Mouse (Mus musculus): ENCODE data around the gene Tnfrsf14. TPM values are rescaled to one million over a fixed set of nuclear protein-coding genes. Genes with fewer than 3 reads are reported as not detected.

The Tnfrsf14 gene
- total and polyA plus RNA-seq, 3 experiments: 7.2 to 131 (median 27.7) TPM

GRCm38 (mm10) chr4:154963901-154964580 lies 35.7 kb upstream of the Tnfrsf14 start, which contains the start of gene Pank4:
Pank4 (plus strand) TSS chr4:154964123.
- DNase-seq (ENCODE audit: low spot score) (peak; percentile 93), ATAC-seq (ENCODE audit: extremely low read depth, insufficient number of reproducible peaks, low FRiP score, poor library complexity, severe bottlenecking) (peak; percentile 74)
- peaks cover 56% of the 10 kb centered on the region for H3K4me1 ChIP-seq (ENCODE audit: insufficient read depth, low read depth, low read length)
- peaks cover 23% of the 10 kb centered on the region for H3K9me3 ChIP-seq (replicated peaks)
- no peak for TF ChIP-seq POLR2AphosphoS5 (IDR thresholded peaks at IDR 0.05; ENCODE audit: insufficient replicate concordance, low read depth, low read length)
- no peak for TF ChIP-seq GATA2 (IDR thresholded peaks at IDR 0.05; ENCODE audit: borderline replicate concordance, low read depth, low read length)
- TF ChIP-seq GATA1 (IDR thresholded peaks at IDR 0.05; ENCODE audit: borderline replicate concordance, low read length): no peak
- TF ChIP-seq CTCF (IDR thresholded peaks at IDR 0.05; ENCODE audit: low read depth, low read length): no peak
- no peak for TF ChIP-seq TAL1 (conservative IDR thresholded peaks at IDR 0.05; ENCODE audit: low read depth, low read length)
- H3K27me3 ChIP-seq (ENCODE audit: insufficient read depth, low read length): peaks cover 24% of the 10 kb centered on the region
- H3K36me3 ChIP-seq (replicated peaks): peaks cover 37% of the 10 kb centered on the region
- peak within 1 kb of the TSS; percentile 94 for H3K4me3 ChIP-seq (ENCODE audit: low read depth, low read length)

GRCm38 (mm10) chr4:154963190-154963836 lies 35.0 kb upstream of the Tnfrsf14 start:
- H3K27me3 ChIP-seq (ENCODE audit: insufficient read depth, low read length): peaks cover 29% of the 10 kb centered on the region
- peaks cover 31% of the 10 kb centered on the region for H3K36me3 ChIP-seq (replicated peaks)
- TF ChIP-seq POLR2AphosphoS5 (IDR thresholded peaks at IDR 0.05; ENCODE audit: insufficient replicate concordance, low read depth, low read length) (no peak), GATA1 (IDR thresholded peaks at IDR 0.05; ENCODE audit: borderline replicate concordance, low read length) (no peak), CTCF (IDR thresholded peaks at IDR 0.05; ENCODE audit: low read depth, low read length) (no peak), GATA2 (IDR thresholded peaks at IDR 0.05; ENCODE audit: borderline replicate concordance, low read depth, low read length) (no peak), TAL1 (conservative IDR thresholded peaks at IDR 0.05; ENCODE audit: low read depth, low read length) (no peak)
- DNase-seq (ENCODE audit: low spot score) (no peak), ATAC-seq (ENCODE audit: extremely low read depth, insufficient number of reproducible peaks, low FRiP score, poor library complexity, severe bottlenecking) (no peak)
- H3K4me3 ChIP-seq (ENCODE audit: low read depth, low read length): peak overlapping the region; percentile 94
- H3K4me1 ChIP-seq (ENCODE audit: insufficient read depth, low read depth, low read length): peaks cover 58% of the 10 kb centered on the region
- H3K9me3 ChIP-seq (replicated peaks): peaks cover 23% of the 10 kb centered on the region

GRCm38 (mm10) chr4:154962683-154963082 lies 34.3 kb upstream of the Tnfrsf14 start:
- Histone ChIP-seq H3K9me3 (replicated peaks) (peaks cover 23% of the 10 kb centered on the region), H3K4me1 (ENCODE audit: insufficient read depth, low read depth, low read length) (peaks cover 57% of the 10 kb centered on the region), H3K4me3 (ENCODE audit: low read depth, low read length) (no peak overlapping the region), H3K36me3 (replicated peaks) (peaks cover 25% of the 10 kb centered on the region), H3K27me3 (ENCODE audit: insufficient read depth, low read length) (peaks cover 33% of the 10 kb centered on the region)
- DNase-seq (ENCODE audit: low spot score) (no peak), ATAC-seq (ENCODE audit: extremely low read depth, insufficient number of reproducible peaks, low FRiP score, poor library complexity, severe bottlenecking) (no peak)
- no peak for TF ChIP-seq GATA2 (IDR thresholded peaks at IDR 0.05; ENCODE audit: borderline replicate concordance, low read depth, low read length)
- no peak for TF ChIP-seq TAL1 (conservative IDR thresholded peaks at IDR 0.05; ENCODE audit: low read depth, low read length)
- TF ChIP-seq GATA1 (IDR thresholded peaks at IDR 0.05; ENCODE audit: borderline replicate concordance, low read length): no peak
- TF ChIP-seq POLR2AphosphoS5 (IDR thresholded peaks at IDR 0.05; ENCODE audit: insufficient replicate concordance, low read depth, low read length): no peak

GRCm38 (mm10) chr4:154961911-154962310 lies 33.5 kb upstream of the Tnfrsf14 start:
- H3K4me3 ChIP-seq (ENCODE audit: low read depth, low read length): no peak overlapping the region
- TF ChIP-seq POLR2AphosphoS5 (IDR thresholded peaks at IDR 0.05; ENCODE audit: insufficient replicate concordance, low read depth, low read length) (no peak), GATA1 (IDR thresholded peaks at IDR 0.05; ENCODE audit: borderline replicate concordance, low read length) (no peak)
- H3K4me1 ChIP-seq (ENCODE audit: insufficient read depth, low read depth, low read length): peaks cover 57% of the 10 kb centered on the region
- peaks cover 38% of the 10 kb centered on the region for H3K27me3 ChIP-seq (ENCODE audit: insufficient read depth, low read length)
- peaks cover 19% of the 10 kb centered on the region for H3K36me3 ChIP-seq (replicated peaks)
- ATAC-seq (ENCODE audit: extremely low read depth, insufficient number of reproducible peaks, low FRiP score, poor library complexity, severe bottlenecking) (no peak), DNase-seq (ENCODE audit: low spot score) (no peak)
- peaks cover 23% of the 10 kb centered on the region for H3K9me3 ChIP-seq (replicated peaks)

DNA sequence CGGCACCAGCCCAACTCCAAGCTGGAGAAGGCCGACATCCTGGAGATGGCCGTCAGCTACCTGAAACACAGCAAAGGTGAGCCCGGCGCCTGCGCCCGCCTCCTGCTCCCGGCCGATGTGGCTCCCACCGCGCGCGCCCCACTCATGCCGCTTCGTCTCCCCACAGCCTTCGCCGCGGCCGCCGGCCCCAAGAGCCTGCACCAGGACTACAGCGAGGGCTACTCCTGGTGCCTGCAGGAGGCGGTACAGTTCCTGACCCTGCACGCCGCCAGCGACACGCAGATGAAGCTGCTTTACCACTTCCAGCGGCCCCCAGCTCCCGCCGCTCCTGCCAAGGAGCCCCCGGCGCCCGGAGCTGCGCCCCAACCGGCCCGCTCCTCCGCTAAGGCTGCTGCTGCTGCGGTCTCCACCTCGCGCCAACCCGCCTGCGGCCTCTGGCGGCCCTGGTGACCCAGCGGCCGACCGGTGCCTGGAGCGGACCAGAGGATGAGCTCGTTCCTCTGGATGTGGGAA lies 32.9 kb upstream of the Tnfrsf14 start:
- H3K9me3 ChIP-seq (replicated peaks): peaks cover 23% of the 10 kb centered on the region
- H3K4me1 ChIP-seq (ENCODE audit: insufficient read depth, low read depth, low read length): peaks cover 54% of the 10 kb centered on the region
- TF ChIP-seq GATA1 (IDR thresholded peaks at IDR 0.05; ENCODE audit: borderline replicate concordance, low read length): no peak
- no peak for TF ChIP-seq GATA2 (IDR thresholded peaks at IDR 0.05; ENCODE audit: borderline replicate concordance, low read depth, low read length)
- TF ChIP-seq TAL1 (conservative IDR thresholded peaks at IDR 0.05; ENCODE audit: low read depth, low read length): no peak
- TF ChIP-seq POLR2AphosphoS5 (IDR thresholded peaks at IDR 0.05; ENCODE audit: insufficient replicate concordance, low read depth, low read length): no peak
- TF ChIP-seq CTCF (IDR thresholded peaks at IDR 0.05; ENCODE audit: low read depth, low read length): no peak
- ATAC-seq (ENCODE audit: extremely low read depth, insufficient number of reproducible peaks, low FRiP score, poor library complexity, severe bottlenecking) (no peak), DNase-seq (ENCODE audit: low spot score) (no peak)
- H3K27me3 ChIP-seq (ENCODE audit: insufficient read depth, low read length): peaks cover 43% of the 10 kb centered on the region
- peaks cover 13% of the 10 kb centered on the region for H3K36me3 ChIP-seq (replicated peaks)
- peak overlapping the region; percentile 13; the same call in 1 of the 2 replicates for H3K4me3 ChIP-seq (ENCODE audit: low read depth, low read length)

- peak within 1 kb of the TSS; percentile 13; the same call in 1 of the 2 replicates for H3K4me3 ChIP-seq (ENCODE audit: low read depth, low read length)
- peaks cover 23% of the 10 kb centered on the region for H3K9me3 ChIP-seq (replicated peaks)
- ATAC-seq (ENCODE audit: extremely low read depth, insufficient number of reproducible peaks, low FRiP score, poor library complexity, severe bottlenecking) (no peak), DNase-seq (ENCODE audit: low spot score) (no peak)
- H3K36me3 ChIP-seq (replicated peaks): peaks cover 8% of the 10 kb centered on the region
- peaks cover 45% of the 10 kb centered on the region for H3K27me3 ChIP-seq (ENCODE audit: insufficient read depth, low read length)
- H3K4me1 ChIP-seq (ENCODE audit: insufficient read depth, low read depth, low read length): peaks cover 49% of the 10 kb centered on the region
- TF ChIP-seq CTCF (IDR thresholded peaks at IDR 0.05; ENCODE audit: low read depth, low read length): no peak
- no peak for TF ChIP-seq GATA2 (IDR thresholded peaks at IDR 0.05; ENCODE audit: borderline replicate concordance, low read depth, low read length)
- TF ChIP-seq POLR2AphosphoS5 (IDR thresholded peaks at IDR 0.05; ENCODE audit: insufficient replicate concordance, low read depth, low read length): no peak
- no peak for TF ChIP-seq TAL1 (conservative IDR thresholded peaks at IDR 0.05; ENCODE audit: low read depth, low read length)
- no peak for TF ChIP-seq GATA1 (IDR thresholded peaks at IDR 0.05; ENCODE audit: borderline replicate concordance, low read length)
These were observed 32.4 kb upstream of the Tnfrsf14 start, which contains the start of gene Hes5 for GRCm38 (mm10) chr4:154960690-154961225. Hes5 (plus strand) TSS chr4:154960923.
